Mouse (Mus musculus) hindbrain, embryonic 11.5 days (tissue): ENCODE results near the gene Crtac1. TPM values are rescaled to one million over a fixed set of nuclear protein-coding genes. Genes with fewer than 3 reads are reported as not detected.
A peak's percentile ranks its signal among the peaks of the same experiment; 100 is the strongest.

Source experiments
- ATAC-seq: fragments of 200-750 bp; cut with Nextera tagmentation; 2 replicates; pipeline ENCODE4 v1.8.0; 2017; ENCODE audit warnings: mild to moderate bottlenecking, moderate TSS enrichment, moderate library complexity; ENCODE audit not compliant: low FRiP score
- DNase-seq: peaks from one replicate; pipeline ENCODE4 v3.0.0-alpha.2; 2015; ENCODE audit warnings: low spot score
- H3K27ac ChIP-seq: fragments of 300-500 bp; sonication (generic); 2 replicates; pipeline ENCODE4 v1.5.1; 2014; ENCODE audit warnings: mild to moderate bottlenecking, low read depth, low read length
- H3K27me3 ChIP-seq: fragments of 300-500 bp; sonication (generic); 2 replicates; pipeline ENCODE4 v1.6.1; 2014; ENCODE audit warnings: mild to moderate bottlenecking, low read length, moderate library complexity, mixed read lengths; ENCODE audit not compliant: control insufficient read depth, insufficient read depth
- H3K36me3 ChIP-seq: fragments of 300-500 bp; sonication (generic); 2 replicates; pipeline ENCODE4 v1.6.1; 2014; ENCODE audit warnings: mild to moderate bottlenecking, low read length, moderate library complexity, mixed read lengths; ENCODE audit not compliant: control insufficient read depth, insufficient read depth
- H3K4me1 ChIP-seq: fragments of 300-500 bp; sonication (generic); replicated peaks from 2 replicates; pipeline ENCODE4 v1.6.1; 2014; ENCODE audit warnings: low read length, mixed read lengths; ENCODE audit not compliant: control insufficient read depth, insufficient read depth
- H3K4me2 ChIP-seq: fragments of 300-500 bp; sonication (generic); replicated peaks from 2 replicates; pipeline ENCODE4 v1.6.1; 2014; ENCODE audit warnings: mild to moderate bottlenecking, low read depth, low read length
- H3K4me3 ChIP-seq: fragments of 300-500 bp; sonication (generic); 2 replicates; pipeline ENCODE4 v1.5.1; 2014; ENCODE audit warnings: low read depth, low read length
- H3K9ac ChIP-seq: fragments of 300-500 bp; sonication (generic); 2 replicates; pipeline ENCODE4 v1.6.1; 2014; ENCODE audit warnings: low read depth, low read length
- H3K9me3 ChIP-seq: fragments of 300-500 bp; sonication (generic); 2 replicates; pipeline ENCODE4 v1.6.1; 2016; ENCODE audit warnings: low read length; ENCODE audit not compliant: control insufficient read depth
- whole genome bisulfite sequencing: fragments of 180-500 bp; shearing (Covaris S2); extraction: QIAGEN DNeasy Blood & Tissue Kit; methylation state at CpG from one replicate; pipeline ENCODE4 v1.1.7; 2014; 5-methylcytosine and 5-hydroxymethylcytosine counted together
- polyA plus RNA-seq: library from polyadenylated mRNA; unstranded; fragments of >200 nt; fragmentation: Nextera tagmentation; extraction: Ambion mirVana; gene quantifications from 2 replicates; pipeline ENCODE4 v1.2.1, GENCODE M21; 2014

Gene Crtac1
- polyA plus RNA-seq, 1 experiment from 2014 or later = 13.0 TPM

DNA sequence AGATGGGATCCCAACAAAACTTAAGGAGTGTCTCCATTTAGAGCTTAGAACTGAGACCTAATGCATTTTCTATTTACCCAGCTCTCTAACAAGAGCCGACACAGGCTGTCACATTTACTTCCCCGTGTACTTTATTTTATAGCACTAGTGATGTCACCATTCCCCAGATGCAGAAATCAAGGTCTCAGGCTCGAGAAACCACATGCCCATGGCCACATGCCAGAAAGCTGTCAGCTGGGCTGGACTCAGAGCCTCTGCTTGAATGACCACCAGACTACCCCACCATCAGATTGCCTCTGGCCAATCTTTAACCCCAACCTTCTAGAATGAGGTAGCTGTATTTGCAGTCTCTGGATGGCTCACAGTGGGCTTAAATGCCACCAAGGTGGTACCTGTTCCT lies 188.2 kb downstream of the Crtac1 start:
- DNase-seq = no peak
- Histone ChIP-seq H3K27me3 (no peaks in the 10 kb centered on the region), H3K4me1 (no peaks in the 10 kb centered on the region), H3K9ac (no peak overlapping the region), H3K9me3 (no peaks in the 10 kb centered on the region), H3K27ac (no peak overlapping the region), H3K36me3 (no peaks in the 10 kb centered on the region), H3K4me3 (no peak overlapping the region), H3K4me2 (no peak overlapping the region)
- 75% methylated on average over 3 of the region's 3 CpGs for WGBS
- ATAC-seq = no peak

DNA sequence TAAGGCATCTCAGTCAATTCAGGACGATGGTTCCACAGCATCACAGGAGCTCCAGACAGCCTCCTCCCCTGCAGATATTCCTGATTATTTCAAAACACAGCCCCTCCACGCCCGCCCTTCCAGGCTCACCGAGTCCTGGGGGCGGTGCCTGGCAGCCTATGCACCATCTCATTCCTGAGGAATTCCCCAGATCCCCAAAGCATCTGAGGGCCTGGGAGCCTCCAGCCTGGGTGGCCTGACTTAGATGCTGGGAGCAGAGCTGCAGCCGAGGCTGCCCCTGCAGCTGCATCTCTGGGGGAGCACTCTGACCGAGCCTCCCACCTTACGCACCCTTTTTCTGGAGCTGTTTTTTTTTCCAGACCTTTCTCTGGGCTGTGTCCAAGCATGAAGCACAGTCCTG lies 190.7 kb downstream of the Crtac1 start:
- Histone ChIP-seq H3K36me3 (no peaks in the 10 kb centered on the region), H3K4me2 (no peak overlapping the region), H3K9ac (no peak overlapping the region), H3K4me3 (no peak overlapping the region), H3K4me1 (no peaks in the 10 kb centered on the region), H3K27ac (no peak overlapping the region), H3K9me3 (no peaks in the 10 kb centered on the region), H3K27me3 (no peaks in the 10 kb centered on the region)
- DNase-seq = no peak
- ATAC-seq = no peak
- WGBS = 50% methylated on average over 8 of the region's 8 CpGs

DNA sequence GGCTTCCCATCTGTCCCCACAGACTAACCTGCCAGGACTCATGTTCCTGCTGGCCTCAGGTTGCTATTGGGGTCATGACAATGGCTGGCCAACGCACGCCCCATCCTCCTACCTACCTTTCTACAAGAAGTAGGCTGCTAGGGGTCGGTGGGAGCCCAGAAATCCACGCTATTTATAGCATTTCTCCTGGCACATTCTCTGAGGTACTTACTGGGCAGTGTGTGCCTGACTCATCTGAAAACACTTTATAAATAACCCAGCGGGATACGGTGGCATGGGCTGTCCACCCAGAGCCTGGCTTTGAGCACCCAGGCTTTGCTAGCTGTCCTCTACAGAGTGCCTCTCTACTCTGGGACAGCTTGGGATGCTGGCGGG lies 193.3 kb downstream of the Crtac1 start:
- Histone ChIP-seq H3K4me2 (no peak overlapping the region), H3K27ac (peak overlapping the region; percentile 42), H3K9me3 (no peaks in the 10 kb centered on the region), H3K4me1 (no peaks in the 10 kb centered on the region), H3K36me3 (no peaks in the 10 kb centered on the region), H3K9ac (no peak overlapping the region), H3K27me3 (no peaks in the 10 kb centered on the region), H3K4me3 (no peak overlapping the region)
- DNase-seq = no peak
- 73% methylated on average over 7 of the region's 7 CpGs for WGBS
- ATAC-seq = no peak

DNA sequence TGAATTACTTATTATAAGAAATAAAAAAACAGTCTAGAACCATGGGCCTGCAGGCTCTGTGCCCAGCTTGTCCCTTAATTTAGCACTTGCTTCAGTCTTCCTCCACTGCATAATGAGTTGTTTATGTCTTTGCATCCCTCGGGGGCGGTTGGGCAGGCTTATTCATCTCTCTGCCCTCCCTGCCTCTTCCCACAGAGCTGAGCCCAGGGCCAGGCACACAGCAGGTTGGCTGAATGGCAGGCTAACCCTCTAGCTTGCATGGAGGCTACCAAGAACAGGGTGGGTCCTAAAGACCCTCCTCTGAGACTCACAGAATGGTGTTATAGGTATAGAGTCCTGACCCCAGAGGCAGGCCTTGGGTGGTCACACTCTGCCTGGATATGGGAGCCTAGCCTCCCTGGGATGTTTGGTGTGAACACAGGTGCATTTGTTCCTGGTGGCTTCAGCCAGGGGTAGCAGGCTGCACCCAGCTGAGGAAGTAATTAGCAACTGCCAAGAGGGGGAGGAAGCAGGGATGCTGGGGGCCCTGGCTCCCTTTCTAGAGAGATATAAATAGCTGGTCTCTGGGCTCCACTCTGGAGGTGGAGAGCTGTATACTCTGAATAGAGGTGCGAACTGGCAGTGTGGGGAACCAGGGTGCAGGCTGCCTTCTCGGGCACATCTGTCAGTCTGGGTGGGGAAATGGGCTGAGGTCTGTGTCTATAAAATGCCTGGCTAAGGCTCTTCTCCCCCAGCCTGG lies 193.8 kb downstream of the Crtac1 start:
- peak; percentile 33; the same call in 1 of the 2 replicates for ATAC-seq
- no peaks in the 10 kb centered on the region for H3K27me3 ChIP-seq
- no peak overlapping the region for H3K4me2 ChIP-seq
- DNase-seq = peak; percentile 26
- WGBS = 31% methylated on average over 4 of the region's 4 CpGs
- H3K4me3 ChIP-seq = no peak overlapping the region
- H3K36me3 ChIP-seq = no peaks in the 10 kb centered on the region
- no peak overlapping the region for H3K9ac ChIP-seq
- H3K27ac ChIP-seq = peak overlapping the region; percentile 42
- no peaks in the 10 kb centered on the region for H3K9me3 ChIP-seq
- H3K4me1 ChIP-seq = no peaks in the 10 kb centered on the region

Other genes with a start within 250 kb of the Crtac1 start
- gene Sfrp5, start 229.5 kb downstream of the Crtac1 start, polyA plus RNA-seq = 0.80 and 0.85 TPM in 2 replicates
- gene Golga7b, start 184.2 kb downstream of the Crtac1 start, polyA plus RNA-seq = 3.9 and 5.0 TPM in 2 replicates
- gene R3hcc1l, start 87.0 kb upstream of the Crtac1 start, polyA plus RNA-seq = 23.4 and 24.7 TPM in 2 replicates
- gene Loxl4, start 181.0 kb upstream of the Crtac1 start, polyA plus RNA-seq = 0.20 and 0.37 TPM in 2 replicates